Mouse (Mus musculus): ENCODE data around the gene Olfr1480. TPM values are rescaled to one million over a fixed set of nuclear protein-coding genes. Genes with fewer than 3 reads are reported as not detected.

The Olfr1480 gene
- polyA plus RNA-seq (2012; rRNA removed), result not detected in 2 replicates

GRCm38 (mm10) chr19:13527613-13528012 lies at the start of gene Olfr1480:
Gene Olfr1480, plus strand, starts transcription at chr19:13527913.

DNA sequence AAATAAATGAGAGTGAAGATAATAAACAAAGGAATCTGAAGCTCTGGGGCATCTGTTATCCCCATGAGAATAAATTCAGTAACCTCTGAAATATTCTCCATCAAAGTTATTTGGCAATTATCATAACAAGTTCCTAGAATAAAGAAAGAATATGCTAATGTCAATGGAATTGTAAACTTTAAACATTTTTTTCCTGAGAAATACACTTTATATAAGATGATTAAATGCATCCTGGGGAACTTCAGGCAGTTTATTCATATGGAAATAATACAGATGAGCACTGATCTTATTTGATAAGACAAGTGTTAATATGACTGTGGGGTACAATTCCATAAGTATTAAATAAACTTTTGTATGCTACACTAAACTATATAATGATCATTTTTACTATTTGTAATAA lies 47.6 kb upstream of the Olfr1480 start, which contains the start of gene Olfr1475:
TSS of gene Olfr1475 (minus strand) at position 101 of the 400 bp plus-strand sequence.

GRCm38 (mm10) chr19:13500246-13500645 lies 27.5 kb upstream of the Olfr1480 start, which contains the start of gene Olfr1477:
Gene Olfr1477, plus strand, starts transcription at chr19:13500546.

Other genes with a start within 250 kb of the Olfr1480 start
- not detected in 2 replicates for gene Olfr1465, start 212.4 kb upstream of the Olfr1480 start, polyA plus RNA-seq (2012; rRNA removed)
- gene Olfr1466, start 189.1 kb upstream of the Olfr1480 start, polyA plus RNA-seq (2012; rRNA removed), result not detected in 2 replicates
- not detected in 2 replicates for gene Olfr1467, start 165.7 kb upstream of the Olfr1480 start, polyA plus RNA-seq (2012; rRNA removed)
- not detected in 2 replicates for gene Olfr1469, start 120.1 kb upstream of the Olfr1480 start, polyA plus RNA-seq (2012; rRNA removed)
- gene Olfr1471, start 84.5 kb upstream of the Olfr1480 start, polyA plus RNA-seq (2012; rRNA removed), result not detected in 2 replicates
- gene Olfr1472, start 71.8 kb upstream of the Olfr1480 start, polyA plus RNA-seq (2012; rRNA removed), result not detected in 2 replicates
- gene Olfr1474, start 58.3 kb upstream of the Olfr1480 start, polyA plus RNA-seq (2012; rRNA removed), result not detected in 2 replicates
- not detected in 2 replicates for gene Olfr1475, start 47.7 kb upstream of the Olfr1480 start, polyA plus RNA-seq (2012; rRNA removed)
- not detected in 2 replicates for gene Olfr1477, start 27.4 kb upstream of the Olfr1480 start, polyA plus RNA-seq (2012; rRNA removed)
- not detected in 2 replicates for gene Olfr1484, start 55.6 kb downstream of the Olfr1480 start, polyA plus RNA-seq (2012; rRNA removed)
- not detected in 2 replicates for gene Olfr1487, start 89.5 kb downstream of the Olfr1480 start, polyA plus RNA-seq (2012; rRNA removed)
- gene Olfr1489, start 103.7 kb downstream of the Olfr1480 start, polyA plus RNA-seq (2012; rRNA removed), result not detected in 2 replicates
- gene Olfr1490, start 123.2 kb downstream of the Olfr1480 start, polyA plus RNA-seq (2012; rRNA removed), result not detected in 2 replicates
- gene Olfr1491, start 169.4 kb downstream of the Olfr1480 start, polyA plus RNA-seq (2012; rRNA removed), result not detected in 2 replicates
- not detected in 2 replicates for gene Olfr1493-ps1, start 195.4 kb downstream of the Olfr1480 start, polyA plus RNA-seq (2012; rRNA removed)
- not detected in 2 replicates for gene Olfr1494, start 211.8 kb downstream of the Olfr1480 start, polyA plus RNA-seq (2012; rRNA removed)
- not detected in 2 replicates for gene Olfr1495, start 236.7 kb downstream of the Olfr1480 start, polyA plus RNA-seq (2012; rRNA removed)
- gene Olfr1496, start 250.0 kb downstream of the Olfr1480 start, polyA plus RNA-seq (2012; rRNA removed), result not detected in 2 replicates

Data from stomach, adult 2 months (tissue).